Mouse (Mus musculus): ENCODE measurements around the gene Impad1.

GRCm38 (mm10) chr4:4833789-4834295, 40.7 kb upstream of the Impad1 start:
- TF ChIP-seq POLR2A (IDR thresholded peaks at IDR 0.05; ENCODE audit: insufficient read depth, low read depth, low read length) (no peak), CTCF (IDR thresholded peaks at IDR 0.05; ENCODE audit: insufficient read depth, low read depth, low read length) (no peak)
